Mouse (Mus musculus): ENCODE results near the gene Hoxd3. TPM values are rescaled to one million over a fixed set of nuclear protein-coding genes. Genes with fewer than 3 reads are reported as not detected.

Gene Hoxd3
- polyA plus RNA-seq, 1 experiment, result 5.7 TPM

GRCm38 (mm10) chr2:74720384-74720783 lies 8.7 kb downstream of the Hoxd3 start:
- 7% methylated on average over 2 of the region's 2 CpGs for WGBS
- no peak for DNase-seq
- H3K27ac ChIP-seq (ENCODE audit: insufficient read depth, low read length), result no peak overlapping the region

GRCm38 (mm10) chr2:74720955-74721491 lies 9.3 kb downstream of the Hoxd3 start:
- no peak overlapping the region for H3K4me3 ChIP-seq (replicated peaks; ENCODE audit: insufficient read depth, low read depth, low read length)
- TF ChIP-seq POLR2A (IDR thresholded peaks at IDR 0.05; ENCODE audit: borderline replicate concordance, insufficient read depth, low read length), result no peak
- TF ChIP-seq CTCF (IDR thresholded peaks at IDR 0.05; ENCODE audit: borderline replicate concordance, insufficient read depth, low read depth, low read length), result no peak
- no peak for DNase-seq
- WGBS, result 5% methylated on average over 5 of the region's 5 CpGs
- no peak overlapping the region for H3K27ac ChIP-seq (ENCODE audit: insufficient read depth, low read length)
- H3K27me3 ChIP-seq (ENCODE audit: control insufficient read depth, insufficient read depth, low read length), result peaks cover 4% of the 10 kb centered on the region; the same call in 1 of the 2 replicates
- no peaks in the 10 kb centered on the region for H3K4me1 ChIP-seq (ENCODE audit: control insufficient read depth, insufficient read depth, low read length)

More at GRCm38 (mm10) chr2:74720384-74720783, 8.7 kb downstream of the Hoxd3 start:
- Histone ChIP-seq H3K4me1 (ENCODE audit: control insufficient read depth, insufficient read depth, low read length) (no peaks in the 10 kb centered on the region), H3K27me3 (ENCODE audit: control insufficient read depth, insufficient read depth, low read length) (peaks cover 4% of the 10 kb centered on the region; the same call in 1 of the 2 replicates), H3K4me3 (replicated peaks; ENCODE audit: insufficient read depth, low read depth, low read length) (no peak overlapping the region)
- TF ChIP-seq POLR2A (IDR thresholded peaks at IDR 0.05; ENCODE audit: borderline replicate concordance, insufficient read depth, low read length) (no peak), CTCF (IDR thresholded peaks at IDR 0.05; ENCODE audit: borderline replicate concordance, insufficient read depth, low read depth, low read length) (no peak)

GRCm38 (mm10) chr2:74721882-74722281 lies 10.2 kb downstream of the Hoxd3 start:
- 8% methylated on average over 6 of the region's 6 CpGs for WGBS
- H3K4me3 ChIP-seq (replicated peaks; ENCODE audit: insufficient read depth, low read depth, low read length), result no peak overlapping the region
- TF ChIP-seq POLR2A (IDR thresholded peaks at IDR 0.05; ENCODE audit: borderline replicate concordance, insufficient read depth, low read length), result no peak
- TF ChIP-seq CTCF (IDR thresholded peaks at IDR 0.05; ENCODE audit: borderline replicate concordance, insufficient read depth, low read depth, low read length), result no peak
- H3K4me1 ChIP-seq (ENCODE audit: control insufficient read depth, insufficient read depth, low read length), result no peaks in the 10 kb centered on the region
- DNase-seq, result no peak
- H3K27me3 ChIP-seq (ENCODE audit: control insufficient read depth, insufficient read depth, low read length), result peaks cover 6% of the 10 kb centered on the region; the same call in 1 of the 2 replicates
- no peak overlapping the region for H3K27ac ChIP-seq (ENCODE audit: insufficient read depth, low read length)

- Histone ChIP-seq H3K4me1 (ENCODE audit: control insufficient read depth, insufficient read depth, low read length) (no peaks in the 10 kb centered on the region; the same call in 1 of the 2 replicates), H3K27ac (ENCODE audit: insufficient read depth, low read length) (no peak overlapping the region), H3K4me3 (replicated peaks; ENCODE audit: insufficient read depth, low read depth, low read length) (no peak overlapping the region), H3K27me3 (ENCODE audit: control insufficient read depth, insufficient read depth, low read length) (peaks cover 9% of the 10 kb centered on the region; the same call in 1 of the 2 replicates)
- no peak for DNase-seq
- no peak for TF ChIP-seq POLR2A (IDR thresholded peaks at IDR 0.05; ENCODE audit: borderline replicate concordance, insufficient read depth, low read length)
- no peak for TF ChIP-seq CTCF (IDR thresholded peaks at IDR 0.05; ENCODE audit: borderline replicate concordance, insufficient read depth, low read depth, low read length)
- WGBS, result 5% methylated on average over 8 of the region's 8 CpGs
Measured at GRCm38 (mm10) chr2:74722949-74723348, 11.2 kb downstream of the Hoxd3 start.

GRCm38 (mm10) chr2:74724244-74725015 lies 12.7 kb downstream of the Hoxd3 start:
- TF ChIP-seq POLR2A (IDR thresholded peaks at IDR 0.05; ENCODE audit: borderline replicate concordance, insufficient read depth, low read length) (no peak), CTCF (IDR thresholded peaks at IDR 0.05; ENCODE audit: borderline replicate concordance, insufficient read depth, low read depth, low read length) (no peak)
- WGBS, result 11% methylated on average over 7 of the region's 7 CpGs
- Histone ChIP-seq H3K27me3 (ENCODE audit: control insufficient read depth, insufficient read depth, low read length) (peaks cover 9% of the 10 kb centered on the region; the same call in 1 of the 2 replicates), H3K4me3 (replicated peaks; ENCODE audit: insufficient read depth, low read depth, low read length) (no peak overlapping the region), H3K4me1 (ENCODE audit: control insufficient read depth, insufficient read depth, low read length) (no peaks in the 10 kb centered on the region; the same call in 1 of the 2 replicates), H3K27ac (ENCODE audit: insufficient read depth, low read length) (no peak overlapping the region)
- DNase-seq, result no peak

- Histone ChIP-seq H3K27ac (ENCODE audit: insufficient read depth, low read length) (no peak overlapping the region), H3K4me1 (ENCODE audit: control insufficient read depth, insufficient read depth, low read length) (no peaks in the 10 kb centered on the region; the same call in 1 of the 2 replicates), H3K4me3 (replicated peaks; ENCODE audit: insufficient read depth, low read depth, low read length) (no peak overlapping the region), H3K27me3 (ENCODE audit: control insufficient read depth, insufficient read depth, low read length) (peaks cover 9% of the 10 kb centered on the region; the same call in 1 of the 2 replicates)
- TF ChIP-seq POLR2A (IDR thresholded peaks at IDR 0.05; ENCODE audit: borderline replicate concordance, insufficient read depth, low read length) (no peak), CTCF (IDR thresholded peaks at IDR 0.05; ENCODE audit: borderline replicate concordance, insufficient read depth, low read depth, low read length) (no peak)
- 4% methylated on average over 17 of the region's 17 CpGs for WGBS
- DNase-seq, result no peak
Measured at GRCm38 (mm10) chr2:74725171-74725570, 13.4 kb downstream of the Hoxd3 start.

GRCm38 (mm10) chr2:74726551-74726950 lies 14.8 kb downstream of the Hoxd3 start, which contains the start of gene Gm28230:
Gene Gm28230 (plus strand): TSS chr2:74726728.
- WGBS, result 1% methylated on average over 5 of the region's 5 CpGs
- H3K27me3 ChIP-seq (ENCODE audit: control insufficient read depth, insufficient read depth, low read length), result peaks cover 11% of the 10 kb centered on the region; the same call in 1 of the 2 replicates
- H3K27ac ChIP-seq (ENCODE audit: insufficient read depth, low read length), result no peak within 1 kb of the TSS
- H3K4me3 ChIP-seq (replicated peaks; ENCODE audit: insufficient read depth, low read depth, low read length), result no peak within 1 kb of the TSS
- H3K4me1 ChIP-seq (ENCODE audit: control insufficient read depth, insufficient read depth, low read length), result no peaks in the 10 kb centered on the region; the same call in 1 of the 2 replicates
- no peak for TF ChIP-seq POLR2A (IDR thresholded peaks at IDR 0.05; ENCODE audit: borderline replicate concordance, insufficient read depth, low read length)
- no peak for TF ChIP-seq CTCF (IDR thresholded peaks at IDR 0.05; ENCODE audit: borderline replicate concordance, insufficient read depth, low read depth, low read length)
- DNase-seq, result no peak

Data from cerebellum, adult 2 months (tissue).